Mouse (Mus musculus): ENCODE data around the gene Tspan18. TPM values are rescaled to one million over a fixed set of nuclear protein-coding genes. Genes with fewer than 3 reads are reported as not detected.

Tspan18 gene
- total RNA-seq, 2 experiments from 2014 or later = 43.8 to 79.6 TPM

GRCm38 (mm10) chr2:93220447-93220846 lies 113.9 kb downstream of the Tspan18 start:
- DNase-seq (ENCODE audit: low spot score in 2 of 2) = no peak

GRCm38 (mm10) chr2:93219576-93219975 lies 114.7 kb downstream of the Tspan18 start:
- no peak for DNase-seq (ENCODE audit: low spot score in 2 of 2)

- DNase-seq (ENCODE audit: low spot score in 2 of 2) = no peak
Measured at GRCm38 (mm10) chr2:93218353-93218990, 115.8 kb downstream of the Tspan18 start.

- DNase-seq (ENCODE audit: low spot score in 2 of 2) = peak; percentile 84 to 89
Measured at GRCm38 (mm10) chr2:93217015-93217414, 117.3 kb downstream of the Tspan18 start.

GRCm38 (mm10) chr2:93215790-93216189 lies 118.5 kb downstream of the Tspan18 start:
- DNase-seq (ENCODE audit: low spot score in 2 of 2) = no peak

- DNase-seq (ENCODE audit: low spot score in 2 of 2) = no peak
Measured at GRCm38 (mm10) chr2:93214192-93214591, 120.1 kb downstream of the Tspan18 start.

GRCm38 (mm10) chr2:93212865-93213264 lies 121.4 kb downstream of the Tspan18 start:
- no peak for DNase-seq (ENCODE audit: low spot score in 2 of 2)

GRCm38 (mm10) chr2:93212386-93212785 lies 121.9 kb downstream of the Tspan18 start:
- DNase-seq (ENCODE audit: low spot score in 2 of 2) = no peak

- DNase-seq (ENCODE audit: low spot score in 2 of 2) = no peak
Measured at GRCm38 (mm10) chr2:93206126-93206525, 128.2 kb downstream of the Tspan18 start.

- no peak for DNase-seq (ENCODE audit: low spot score in 2 of 2)
Measured at GRCm38 (mm10) chr2:93204571-93204970, 129.7 kb downstream of the Tspan18 start.

GRCm38 (mm10) chr2:93203682-93204081 lies 130.6 kb downstream of the Tspan18 start:
- peak; percentile 63 to 72 for DNase-seq (ENCODE audit: low spot score in 2 of 2)

- DNase-seq (ENCODE audit: low spot score in 2 of 2) = no peak
Measured at GRCm38 (mm10) chr2:93202782-93203181, 131.5 kb downstream of the Tspan18 start.

- DNase-seq (ENCODE audit: low spot score in 2 of 2) = no peak
Measured at GRCm38 (mm10) chr2:93201997-93202396, 132.3 kb downstream of the Tspan18 start.

- DNase-seq (ENCODE audit: low spot score in 2 of 2) = no peak
Measured at GRCm38 (mm10) chr2:93200681-93201340, 133.5 kb downstream of the Tspan18 start.

- peak in 1 of 2 experiments; percentile 66 for DNase-seq (ENCODE audit: low spot score in 2 of 2)
Measured at GRCm38 (mm10) chr2:93199531-93199974, 134.8 kb downstream of the Tspan18 start.

- DNase-seq (ENCODE audit: low spot score in 2 of 2) = peak; percentile 97 to 99
Measured at GRCm38 (mm10) chr2:93198846-93199245, 135.5 kb downstream of the Tspan18 start.

GRCm38 (mm10) chr2:93193806-93194205 lies 140.5 kb downstream of the Tspan18 start:
- DNase-seq (ENCODE audit: low spot score in 2 of 2) = no peak

GRCm38 (mm10) chr2:93192671-93193080 lies 141.6 kb downstream of the Tspan18 start:
- DNase-seq (ENCODE audit: low spot score in 2 of 2) = no peak

GRCm38 (mm10) chr2:93192182-93192560 lies 142.1 kb downstream of the Tspan18 start:
- no peak for DNase-seq (ENCODE audit: low spot score in 2 of 2)

- no peak for DNase-seq (ENCODE audit: low spot score in 2 of 2)
Measured at GRCm38 (mm10) chr2:93191488-93192181, 142.7 kb downstream of the Tspan18 start.

GRCm38 (mm10) chr2:93190771-93191487 lies 143.4 kb downstream of the Tspan18 start:
- peak; percentile 41 to 61 for DNase-seq (ENCODE audit: low spot score in 2 of 2)

Data from adrenal gland, adult 18-20 months (tissue).